8 mouse cellular contexts compared by ENCODE assay signal in genomic region chr15:98985240-98985981, GRCm38 (mm10). TPM values are rescaled to one million over a fixed set of nuclear protein-coding genes. Genes with fewer than 3 reads are reported as not detected.
A peak's percentile ranks its signal among the peaks of the same experiment; 100 is the strongest.
DNase-seq lines count a peak whose midpoint lies in the region; ATAC-seq lines count a peak whose summit lies in the region.

No protein-coding gene starts in this region.

- peaks cover 49% of the 10 kb centered on the region for H3K4me1 ChIP-seq in embryonic facial prominence, embryonic 15.5 days
- peaks cover 45% of the 10 kb centered on the region for H3K4me1 ChIP-seq in limb, embryonic 15.5 days
- peaks cover 57% of the 10 kb centered on the region for H3K4me1 ChIP-seq in midbrain, embryonic 16.5 days (ENCODE audit: control insufficient read depth, insufficient read depth, low read length)

- no peaks in the 10 kb centered on the region for H3K9me3 ChIP-seq in embryonic facial prominence, embryonic 15.5 days (replicated peaks)
- H3K9me3 ChIP-seq in limb, embryonic 15.5 days, result no peaks in the 10 kb centered on the region
- no peaks in the 10 kb centered on the region for H3K9me3 ChIP-seq in midbrain, embryonic 16.5 days (replicated peaks; ENCODE audit: control insufficient read depth, low read length, poor library complexity, severe bottlenecking)

- 2% methylated on average over 29 of the region's 29 CpGs for WGBS in embryonic facial prominence, embryonic 15.5 days
- 3% methylated on average over 29 of the region's 29 CpGs for WGBS in limb, embryonic 15.5 days
- 1% methylated on average over 29 of the region's 29 CpGs for WGBS in midbrain, embryonic 16.5 days

- peak overlapping the region; percentile 44 for H3K4me3 ChIP-seq in embryonic facial prominence, embryonic 15.5 days (replicated peaks)
- H3K4me3 ChIP-seq in limb, embryonic 15.5 days, result peak overlapping the region; percentile 48
- H3K4me3 ChIP-seq in midbrain, embryonic 16.5 days (ENCODE audit: low read depth, low read length), result peak overlapping the region; percentile 42

- H3K9ac ChIP-seq in embryonic facial prominence, embryonic 15.5 days, result peak overlapping the region; percentile 23
- peak overlapping the region; percentile 34 for H3K9ac ChIP-seq in limb, embryonic 15.5 days
- peak overlapping the region; percentile 78 for H3K9ac ChIP-seq in midbrain, embryonic 16.5 days (ENCODE audit: low read depth, low read length)

- H3K36me3 ChIP-seq in embryonic facial prominence, embryonic 15.5 days, result no peaks in the 10 kb centered on the region
- H3K36me3 ChIP-seq in limb, embryonic 15.5 days, result no peaks in the 10 kb centered on the region
- no peaks in the 10 kb centered on the region for H3K36me3 ChIP-seq in midbrain, embryonic 16.5 days (ENCODE audit: control insufficient read depth, insufficient read depth, low read length)

- peak; percentile 88 for ATAC-seq in embryonic facial prominence, embryonic 15.5 days (ENCODE audit: insufficient number of reproducible peaks, low FRiP score, low TSS enrichment, low read depth)
- ATAC-seq in limb, embryonic 15.5 days (ENCODE audit: insufficient number of reproducible peaks, low FRiP score, low TSS enrichment, low read depth), result peak; percentile 73
- ATAC-seq in midbrain, embryonic 16.5 days, result peak; percentile 77

- H3K27me3 ChIP-seq in embryonic facial prominence, embryonic 15.5 days, result no peaks in the 10 kb centered on the region
- H3K27me3 ChIP-seq in limb, embryonic 15.5 days, result no peaks in the 10 kb centered on the region
- no peaks in the 10 kb centered on the region for H3K27me3 ChIP-seq in midbrain, embryonic 16.5 days (ENCODE audit: control insufficient read depth, insufficient read depth, low read depth, low read length)

- DNase-seq in B cell, adult 2 months, result peak; percentile 84 to 85
- DNase-seq in adrenal gland, postnatal 4 days (ENCODE audit: low spot score in 2 of 2), result peak; percentile 42 to 54
- DNase-seq in heart, adult 9 months (ENCODE audit: low spot score in 2 of 2), result peak; percentile 93 to 97
- DNase-seq in kidney, adult 9 months, result peak; percentile 85
- DNase-seq in spleen, postnatal 36 days (ENCODE audit: low spot score in 2 of 2), result peak; percentile 77 to 83

- peak overlapping the region; percentile 52 for H3K4me2 ChIP-seq in embryonic facial prominence, embryonic 15.5 days (replicated peaks)
- peak overlapping the region; percentile 46 for H3K4me2 ChIP-seq in limb, embryonic 15.5 days
- H3K4me2 ChIP-seq in midbrain, embryonic 16.5 days (ENCODE audit: low read length), result peak overlapping the region; percentile 74

- H3K27ac ChIP-seq in embryonic facial prominence, embryonic 15.5 days (replicated peaks), result peak overlapping the region; percentile 95
- H3K27ac ChIP-seq in limb, embryonic 15.5 days, result peak overlapping the region; percentile 93
- peak overlapping the region; percentile 100 for H3K27ac ChIP-seq in midbrain, embryonic 16.5 days (ENCODE audit: low read length)

RNA-seq across cellular contexts. Expression of gene Tuba1a, which starts 31.9 kb away (rescaled TPM):
- total RNA-seq in adrenal gland, postnatal 4 days (2021), result 100 to 1,000 TPM; 323 to 446 TPM
- polyA plus RNA-seq in embryonic facial prominence, embryonic 15.5 days (2015; fragmentation: Nextera tagmentation; extraction: Ambion mirVana), result 1,473 and 1,543 TPM in 2 replicates
- polyA plus RNA-seq in limb, embryonic 15.5 days (2015; fragmentation: Nextera tagmentation; extraction: Ambion mirVana), result 1,206 and 1,410 TPM in 2 replicates
- 17,735 and 17,910 TPM in 2 replicates for polyA plus RNA-seq in midbrain, embryonic 16.5 days (2015; fragmentation: Nextera tagmentation; extraction: Ambion mirVana)

RNA-seq across cellular contexts. Expression of gene Gm49450, which starts 32.1 kb away (rescaled TPM):
- total RNA-seq in adrenal gland, postnatal 4 days (2021), result not detected
- not detected in 2 replicates for polyA plus RNA-seq in embryonic facial prominence, embryonic 15.5 days (2015; fragmentation: Nextera tagmentation; extraction: Ambion mirVana)
- not detected in 2 replicates for polyA plus RNA-seq in limb, embryonic 15.5 days (2015; fragmentation: Nextera tagmentation; extraction: Ambion mirVana)
- not detected in 2 replicates for polyA plus RNA-seq in midbrain, embryonic 16.5 days (2015; fragmentation: Nextera tagmentation; extraction: Ambion mirVana)

RNA-seq across cellular contexts. Expression of gene Tuba1c, which starts 44.3 kb away (rescaled TPM):
- total RNA-seq in adrenal gland, postnatal 4 days (2021), result 100 to 1,000 TPM; 200 to 217 TPM
- 131 and 134 TPM in 2 replicates for polyA plus RNA-seq in embryonic facial prominence, embryonic 15.5 days (2015; fragmentation: Nextera tagmentation; extraction: Ambion mirVana)
- polyA plus RNA-seq in limb, embryonic 15.5 days (2015; fragmentation: Nextera tagmentation; extraction: Ambion mirVana), result 138 and 145 TPM in 2 replicates
- 11.6 and 12.5 TPM in 2 replicates for polyA plus RNA-seq in midbrain, embryonic 16.5 days (2015; fragmentation: Nextera tagmentation; extraction: Ambion mirVana)

RNA-seq across cellular contexts. Expression of gene Tuba1b, which starts 51.0 kb away (rescaled TPM):
- total RNA-seq in adrenal gland, postnatal 4 days (2021), result 100 to 1,000 TPM; 512 to 526 TPM
- 1,427 and 1,514 TPM in 2 replicates for polyA plus RNA-seq in embryonic facial prominence, embryonic 15.5 days (2015; fragmentation: Nextera tagmentation; extraction: Ambion mirVana)
- 1,374 and 1,490 TPM in 2 replicates for polyA plus RNA-seq in limb, embryonic 15.5 days (2015; fragmentation: Nextera tagmentation; extraction: Ambion mirVana)
- 1,165 and 1,361 TPM in 2 replicates for polyA plus RNA-seq in midbrain, embryonic 16.5 days (2015; fragmentation: Nextera tagmentation; extraction: Ambion mirVana)

Comparison
In these comparisons a context has a peak if more than half of its experiments do, and no peak if none do; other contexts are left out.
1. Peak in every context shown above with its lines: DNase-seq, ATAC-seq, H3K4me3 ChIP-seq and H3K27ac ChIP-seq.
2. H3K9ac ChIP-seq: peak in every context shown above with its lines; median percentile 78 in midbrain, embryonic 16.5 days; 34 in limb, embryonic 15.5 days; 23 in embryonic facial prominence, embryonic 15.5 days.
3. RNA of gene Tuba1a, which starts 31.9 kb away (polyA plus RNA-seq): 17,735 to 17,910 TPM in midbrain, embryonic 16.5 days; 1,473 to 1,543 TPM in embryonic facial prominence, embryonic 15.5 days and 1,206 to 1,410 TPM in limb, embryonic 15.5 days; every median in the first group is over 10 times any median in the second.